Mouse (Mus musculus) hindlimb bud, embryonic 11.5 days (tissue): ENCODE data around the gene Tmem135.

Experiments
- DNase-seq: peaks from one replicate; pipeline ENCODE4 v3.0.0-alpha.2; 2012; ENCODE audit warnings: low read depth, low spot score; ENCODE audit errors: extremely low spot score

Tmem135 gene

DNA sequence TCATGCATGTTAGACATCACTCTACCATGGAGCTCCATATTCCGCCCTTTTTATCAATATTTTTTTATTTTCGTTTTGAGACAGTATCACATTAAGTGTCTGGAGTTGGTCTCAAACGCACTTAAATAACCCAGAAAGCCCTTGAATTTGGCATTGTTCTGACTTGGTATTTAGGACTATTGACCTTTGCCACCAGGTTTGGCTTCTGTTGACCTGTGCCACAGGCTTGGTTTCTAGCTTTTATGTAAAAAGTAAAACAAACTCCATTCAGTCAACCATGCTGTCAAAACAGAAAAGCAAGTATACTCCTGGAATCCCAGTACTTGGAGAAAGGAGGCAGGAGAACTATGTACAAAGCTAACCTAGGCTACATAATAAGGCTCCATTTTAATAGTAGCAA, 12.7 kb downstream of the Tmem135 start:
- no peak for DNase-seq

DNA sequence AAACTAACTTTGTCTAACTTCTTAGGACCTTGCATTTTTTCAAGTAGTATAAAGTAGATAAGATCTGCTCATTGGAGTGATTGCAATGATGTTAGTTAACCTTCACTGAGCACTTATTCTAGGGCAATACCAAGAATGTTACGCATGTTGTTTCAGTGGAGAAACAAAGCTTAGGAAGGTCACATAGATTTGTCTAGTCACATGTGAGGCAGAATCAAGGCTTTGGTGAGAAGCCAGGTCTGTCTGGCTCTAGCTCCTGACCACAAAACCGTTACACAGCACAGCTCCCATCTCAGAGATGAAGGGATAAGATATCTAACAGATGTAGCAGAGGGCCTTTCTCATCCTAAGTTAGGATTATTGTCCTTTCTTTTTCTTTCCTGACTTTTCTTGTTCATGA, 13.4 kb downstream of the Tmem135 start:
- DNase-seq, result no peak

DNA sequence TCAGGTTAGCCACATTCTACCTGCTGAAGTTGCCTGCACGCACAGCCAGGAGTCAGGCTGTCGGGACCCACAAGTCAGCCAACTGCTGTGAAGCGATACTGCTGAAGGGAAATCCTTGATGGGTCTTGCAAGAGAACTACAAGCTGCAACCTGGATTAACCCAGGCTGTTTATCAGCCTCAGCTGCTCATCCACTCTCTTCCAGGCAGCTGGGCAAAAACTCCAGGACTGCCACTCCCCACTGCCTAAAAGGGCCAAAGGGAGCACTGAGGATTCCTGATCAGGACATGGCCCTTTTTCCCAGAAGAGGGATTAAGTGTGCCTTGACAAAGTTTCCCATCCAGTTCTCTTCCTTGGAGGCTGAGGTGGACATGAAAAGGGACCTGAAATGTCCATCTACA, 15.0 kb downstream of the Tmem135 start:
- no peak for DNase-seq

DNA sequence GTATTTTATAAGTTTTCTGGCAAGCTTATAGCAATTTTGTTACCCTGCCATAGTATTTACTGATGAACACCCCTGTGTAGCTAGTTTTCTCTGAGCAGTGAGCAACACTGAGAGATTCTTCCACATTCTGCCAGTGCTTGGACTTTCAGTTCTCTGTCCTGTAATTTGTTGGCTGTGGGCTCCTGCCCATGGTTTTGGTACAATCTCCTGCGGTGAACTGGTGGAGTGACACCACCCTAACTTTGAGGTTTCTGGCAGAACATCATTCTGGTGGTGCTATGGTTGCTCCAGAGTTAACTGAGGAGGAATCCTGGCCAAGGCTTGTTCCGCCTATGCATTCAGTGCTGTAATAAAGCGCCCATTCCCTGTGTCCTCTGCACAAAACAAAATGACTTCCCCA, 21.1 kb downstream of the Tmem135 start:
- no peak for DNase-seq

DNA sequence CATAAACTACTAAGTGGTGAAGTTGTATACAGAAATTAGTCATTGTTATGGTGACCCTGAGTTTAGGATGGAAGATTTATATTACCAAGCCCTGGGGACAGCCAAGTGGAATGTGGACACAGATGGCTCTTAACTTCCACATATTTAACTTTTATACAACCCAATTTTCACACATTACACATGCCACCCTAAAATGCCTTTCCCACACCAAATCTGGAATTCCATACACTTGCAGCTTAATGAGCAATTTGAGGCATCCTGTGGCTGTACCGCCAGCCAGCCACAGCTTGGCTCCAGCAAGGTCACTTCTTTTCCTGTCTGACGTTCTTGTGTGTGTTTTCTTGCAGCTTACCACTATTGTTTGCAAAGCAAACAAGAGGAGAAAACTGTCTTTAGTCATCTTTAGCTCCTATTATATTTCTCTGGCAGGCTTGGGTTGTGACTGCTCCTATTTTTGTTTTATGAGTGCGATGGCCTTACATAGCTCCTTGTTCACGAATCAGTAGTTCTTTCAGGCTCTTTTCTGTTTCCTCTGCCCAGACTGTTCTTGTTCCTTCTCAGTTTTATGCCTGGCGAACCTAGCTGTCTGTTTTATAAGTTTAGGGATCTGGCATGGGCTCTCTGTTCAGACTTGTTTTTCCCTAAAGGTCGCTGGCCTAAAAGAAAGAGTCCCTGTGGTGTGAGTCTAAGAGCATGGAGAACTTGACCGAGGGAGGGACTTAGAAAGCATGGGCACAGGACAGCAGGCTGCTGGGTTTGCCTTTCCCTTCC, 22.9 kb downstream of the Tmem135 start:
- no peak for DNase-seq

DNA sequence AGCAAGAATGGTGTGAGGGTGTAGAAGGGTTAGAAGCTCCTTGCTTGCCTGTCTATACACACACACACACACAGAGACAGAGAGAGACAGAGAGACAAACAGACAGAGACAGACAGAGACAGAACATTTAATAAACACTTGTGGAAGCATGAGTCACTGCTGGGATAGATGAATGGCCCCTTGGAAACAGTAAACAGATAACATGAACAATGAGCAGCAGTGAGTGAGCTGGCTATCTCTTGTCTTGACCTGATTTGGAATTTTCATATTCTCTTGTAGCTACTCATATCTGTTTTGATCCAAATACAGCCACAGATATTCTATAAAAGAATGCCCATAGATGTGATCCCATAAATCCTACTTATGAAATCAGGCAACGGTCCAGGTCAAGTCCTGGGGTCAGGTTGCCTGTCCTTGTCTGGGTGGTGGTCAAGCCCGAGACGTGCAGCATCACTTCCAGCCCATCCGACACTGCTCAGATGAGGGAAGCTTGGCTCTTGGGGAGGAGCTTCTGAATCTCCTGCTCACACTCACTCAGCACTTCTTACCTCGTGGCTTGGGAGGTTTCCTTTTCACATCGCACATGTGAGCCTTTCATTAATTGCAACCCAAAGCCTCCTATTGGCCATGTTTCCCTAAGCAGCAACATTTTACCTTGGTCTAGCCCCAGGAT, 32.3 kb downstream of the Tmem135 start:
- DNase-seq, result no peak

DNA sequence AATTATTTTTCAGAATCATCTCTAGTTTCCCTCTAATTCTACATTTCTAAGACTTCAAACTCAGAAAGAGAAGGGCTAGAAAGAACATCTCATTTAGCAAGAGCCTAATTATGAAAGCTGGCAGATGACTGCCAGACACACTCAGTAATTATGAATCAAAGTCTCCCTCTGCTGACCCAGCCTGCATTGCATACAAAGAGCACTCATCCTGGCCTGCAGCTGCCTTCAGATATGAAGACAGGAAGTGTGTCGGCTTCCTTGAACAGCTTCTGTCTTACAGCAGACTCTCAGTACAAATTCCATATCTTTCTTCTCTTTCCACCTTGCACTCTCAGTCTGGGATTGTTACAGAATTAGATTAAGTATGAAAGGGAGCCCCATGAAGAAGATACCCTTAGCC, 33.1 kb downstream of the Tmem135 start:
- no peak for DNase-seq

DNA sequence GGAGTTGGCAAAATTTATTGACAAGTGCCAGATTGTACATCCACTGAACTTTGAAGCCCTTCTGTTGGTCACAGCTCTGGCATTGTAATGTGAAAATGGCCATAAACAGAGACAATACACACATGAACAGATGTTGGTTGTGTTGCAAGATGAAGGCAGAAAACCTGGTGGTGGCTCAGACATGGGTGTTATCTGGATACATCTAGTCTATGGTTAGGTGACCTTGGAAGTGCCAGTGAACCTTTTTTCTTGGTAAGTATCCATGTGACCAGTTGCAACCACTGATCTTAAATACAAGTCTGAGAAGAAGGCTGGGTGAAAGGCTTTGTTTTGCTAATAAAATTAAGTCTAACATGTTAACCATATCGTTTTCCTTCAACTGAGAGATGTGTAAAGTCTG, 33.9 kb downstream of the Tmem135 start:
- DNase-seq, result no peak

DNA sequence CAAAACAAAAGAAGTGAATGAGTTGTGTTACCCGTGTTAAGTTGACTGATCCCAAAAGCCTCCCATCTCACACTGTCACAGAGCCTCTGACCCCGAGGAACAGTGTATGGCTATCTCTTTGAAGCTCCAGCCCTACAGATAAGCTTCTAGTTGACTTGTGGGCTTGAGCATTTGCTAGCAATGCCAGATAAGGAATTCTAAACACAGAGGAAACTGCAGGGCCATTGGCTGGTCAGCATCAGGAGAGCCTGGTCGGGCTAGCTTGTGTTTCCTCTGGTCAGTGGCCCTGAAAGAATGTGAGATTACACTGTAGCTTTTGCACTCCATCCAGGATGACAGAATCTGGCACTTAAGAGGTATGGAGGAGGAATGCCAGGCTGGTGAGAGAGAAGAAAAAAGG, 36.4 kb downstream of the Tmem135 start:
- DNase-seq, result no peak

DNA sequence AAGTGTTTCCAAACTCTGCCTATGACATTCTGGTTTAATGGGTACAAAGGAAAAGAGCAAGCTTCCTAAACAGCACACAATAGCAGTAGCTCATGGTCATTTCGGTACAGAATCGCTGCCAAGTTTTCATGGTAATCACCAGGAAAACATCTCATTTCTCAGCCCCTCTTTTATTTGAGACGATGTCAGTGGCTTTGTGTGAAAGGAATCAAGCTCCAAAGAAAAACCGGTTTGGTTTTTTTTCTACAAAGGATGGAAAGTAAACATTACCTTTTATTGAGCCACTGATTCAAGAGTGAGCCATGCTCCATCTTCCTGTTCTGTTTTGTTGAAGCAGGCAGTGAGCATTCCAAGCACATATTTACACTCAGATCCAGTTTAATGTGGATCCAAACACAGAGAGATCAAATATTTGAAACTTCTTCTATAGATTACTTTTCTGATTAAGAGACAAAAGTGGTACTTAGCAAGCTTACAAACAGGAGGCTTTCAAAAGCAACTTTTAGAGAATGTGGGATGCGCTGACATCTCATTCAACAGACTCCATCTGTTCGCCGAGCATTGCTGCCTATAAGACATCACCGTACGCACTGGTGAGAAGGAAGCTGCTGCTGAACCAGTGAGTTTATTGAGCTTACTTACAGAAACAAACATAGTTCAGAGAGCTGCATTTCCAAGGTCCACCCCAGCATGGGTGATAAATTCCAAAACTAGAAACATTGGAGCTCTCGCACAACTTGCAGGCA, 38.7 kb downstream of the Tmem135 start:
- no peak for DNase-seq

DNA sequence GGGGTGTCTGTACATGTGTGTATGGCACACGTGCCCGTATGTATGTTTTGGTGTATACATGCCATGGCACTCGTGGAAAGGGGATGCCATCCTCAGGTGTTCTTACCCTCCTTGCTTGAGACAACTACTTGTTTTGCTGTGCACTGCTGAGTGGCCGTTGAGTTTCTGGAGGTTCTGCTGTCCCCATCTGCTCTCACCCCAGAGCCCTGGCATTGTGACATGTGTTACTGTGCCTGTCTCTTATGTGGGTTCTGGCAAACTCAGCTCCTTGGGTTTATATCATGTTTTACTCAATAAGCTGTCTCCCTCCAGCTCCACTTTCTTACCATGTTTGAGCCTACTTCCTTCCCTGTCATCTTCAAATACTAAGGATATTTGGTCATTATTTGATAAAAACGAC, 40.0 kb downstream of the Tmem135 start:
- DNase-seq, result no peak

DNA sequence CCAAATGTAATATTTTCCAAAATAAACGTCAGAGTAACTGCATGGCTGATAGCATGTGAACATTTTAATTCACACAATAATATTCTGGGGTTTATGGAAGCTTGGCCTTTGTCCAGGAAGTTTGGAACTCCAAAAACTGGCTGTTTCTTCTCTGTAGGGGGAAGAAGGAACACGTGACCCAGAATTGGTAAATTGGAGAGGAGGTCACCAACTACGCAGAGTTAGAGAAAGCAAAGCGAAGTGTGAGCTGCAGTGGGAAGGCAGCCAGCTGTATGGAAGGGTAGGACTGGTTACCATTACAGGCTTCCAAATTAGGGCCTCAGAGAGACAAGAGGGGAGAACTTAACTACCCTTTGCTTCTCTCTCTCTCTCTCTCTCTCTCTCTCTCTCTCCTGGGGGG, 47.7 kb downstream of the Tmem135 start:
- no peak for DNase-seq

DNA sequence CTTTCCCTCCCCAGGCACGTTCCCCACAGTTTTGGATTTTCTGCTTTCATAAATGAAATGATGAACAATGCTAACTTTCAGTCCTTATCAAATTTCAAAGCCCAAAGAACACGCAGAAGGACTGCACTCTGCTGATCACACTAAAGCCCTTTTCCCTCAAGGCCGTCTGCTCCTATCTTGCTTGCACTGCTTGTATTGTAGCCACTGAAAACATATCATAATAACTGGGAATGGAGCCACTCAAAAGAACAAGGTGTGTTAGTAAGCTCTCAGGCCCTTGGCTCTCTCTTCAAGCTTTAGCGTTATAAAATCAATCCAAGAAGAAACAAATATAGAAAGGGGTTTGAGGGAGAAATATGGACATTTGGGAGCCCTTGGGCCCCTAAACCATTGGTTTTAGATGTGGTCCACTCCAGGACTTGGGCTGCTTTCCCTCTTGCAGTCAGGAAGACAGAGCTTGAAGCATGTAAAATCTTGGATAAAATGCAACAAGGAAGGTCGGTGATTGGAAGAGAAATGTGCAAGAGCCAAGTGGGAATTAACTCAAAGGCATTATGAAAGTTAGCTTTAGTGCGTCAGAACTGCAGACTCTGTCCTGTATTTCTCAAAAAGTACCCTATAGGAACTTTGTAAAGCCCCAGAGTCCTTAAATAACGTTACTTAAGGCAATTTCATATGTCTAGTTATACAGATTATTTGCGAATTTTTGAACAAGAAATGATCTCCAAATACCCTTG, 48.3 kb downstream of the Tmem135 start:
- DNase-seq, result no peak

DNA sequence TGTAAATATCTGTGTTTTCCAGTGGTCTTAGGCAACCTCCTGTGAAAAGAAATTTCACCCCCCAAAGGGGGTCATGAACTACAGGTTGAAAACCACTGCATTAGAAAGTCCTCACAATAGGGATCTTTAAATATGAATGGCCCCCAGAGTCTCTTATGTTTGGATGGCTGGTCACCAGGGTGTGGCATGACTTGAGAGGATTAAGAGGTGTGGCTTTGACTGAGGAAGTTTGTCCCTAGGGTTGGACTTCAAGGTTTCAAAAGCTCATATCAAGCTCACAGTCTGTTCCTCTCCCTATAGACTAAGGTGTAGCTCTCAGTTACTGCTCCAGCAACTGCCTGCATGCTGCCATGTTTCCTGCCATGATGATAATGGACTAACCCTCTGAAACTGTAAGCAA, 62.0 kb downstream of the Tmem135 start:
- DNase-seq, result no peak

DNA sequence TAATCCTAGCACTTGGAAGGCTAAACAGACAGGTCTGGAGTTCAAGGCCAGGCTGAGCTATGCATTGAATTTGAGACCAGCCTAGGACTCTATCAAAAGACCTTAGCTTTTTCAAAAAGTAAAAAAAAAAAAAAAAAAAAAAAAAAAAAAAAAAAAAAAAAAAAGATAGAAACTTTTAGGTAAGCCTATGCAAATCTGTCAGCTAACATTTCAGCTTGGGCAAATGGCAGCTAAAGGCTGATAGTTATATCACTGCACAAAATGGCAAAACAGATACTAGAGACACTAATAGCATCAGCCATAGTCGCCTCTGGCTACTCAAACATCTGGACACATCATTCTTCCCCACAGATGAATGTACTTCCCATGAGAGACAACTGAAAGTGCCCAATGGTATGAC, 64.2 kb downstream of the Tmem135 start:
- DNase-seq, result no peak

DNA sequence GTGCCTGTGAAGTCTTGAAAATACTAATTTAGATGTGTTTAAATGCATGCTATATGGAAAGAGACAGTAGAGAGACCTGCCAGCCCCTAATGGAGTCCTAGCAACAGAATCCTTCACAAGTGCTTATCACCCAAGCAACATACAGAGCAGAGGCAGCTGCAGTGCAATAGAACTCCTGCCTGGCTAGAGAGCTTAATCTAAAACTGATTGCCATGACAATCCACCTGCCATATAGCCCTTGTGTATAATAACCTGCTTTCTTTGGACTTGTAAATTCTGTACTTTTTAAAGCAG, 64.9 kb downstream of the Tmem135 start:
- DNase-seq, result no peak

DNA sequence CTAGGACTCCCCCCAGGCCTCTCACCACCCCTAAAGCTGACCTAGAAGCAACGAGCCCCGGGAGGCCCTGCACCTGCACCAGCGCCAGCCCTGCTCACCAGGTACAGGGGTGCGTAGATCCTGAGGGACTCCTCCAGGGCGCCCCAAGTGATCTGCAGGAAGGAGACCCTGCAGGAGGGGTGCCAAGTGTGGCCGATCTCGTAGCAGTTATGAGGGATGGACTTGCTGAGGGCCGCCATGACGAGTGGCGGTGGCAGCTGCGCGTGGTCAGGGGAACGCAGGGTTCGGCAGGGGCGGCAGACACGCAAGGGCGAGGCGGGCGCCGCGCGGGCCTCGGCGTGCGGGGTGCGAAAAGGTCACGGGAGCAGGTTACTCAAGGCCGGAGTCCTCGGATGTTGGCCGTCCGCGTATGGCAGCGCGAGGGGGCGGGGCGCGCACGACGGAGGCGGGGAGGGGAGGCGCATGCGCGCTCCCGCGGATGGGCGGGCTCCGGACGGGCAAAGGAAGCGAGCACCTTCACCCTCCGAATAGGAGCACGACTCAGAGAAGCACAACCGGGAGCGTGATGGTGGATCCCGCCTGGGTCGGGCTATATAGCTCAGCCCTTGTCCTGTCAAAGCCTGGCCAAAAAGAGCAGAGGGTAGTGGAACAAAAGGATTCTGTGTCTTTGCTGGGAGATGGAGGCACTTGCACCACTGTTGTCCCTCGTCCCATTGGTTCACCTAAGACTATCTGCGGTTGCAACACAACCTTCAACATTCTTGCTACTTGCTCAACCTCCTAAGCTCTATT, 65.5 kb downstream of the Tmem135 start:
- peak; percentile 41 for DNase-seq

DNA sequence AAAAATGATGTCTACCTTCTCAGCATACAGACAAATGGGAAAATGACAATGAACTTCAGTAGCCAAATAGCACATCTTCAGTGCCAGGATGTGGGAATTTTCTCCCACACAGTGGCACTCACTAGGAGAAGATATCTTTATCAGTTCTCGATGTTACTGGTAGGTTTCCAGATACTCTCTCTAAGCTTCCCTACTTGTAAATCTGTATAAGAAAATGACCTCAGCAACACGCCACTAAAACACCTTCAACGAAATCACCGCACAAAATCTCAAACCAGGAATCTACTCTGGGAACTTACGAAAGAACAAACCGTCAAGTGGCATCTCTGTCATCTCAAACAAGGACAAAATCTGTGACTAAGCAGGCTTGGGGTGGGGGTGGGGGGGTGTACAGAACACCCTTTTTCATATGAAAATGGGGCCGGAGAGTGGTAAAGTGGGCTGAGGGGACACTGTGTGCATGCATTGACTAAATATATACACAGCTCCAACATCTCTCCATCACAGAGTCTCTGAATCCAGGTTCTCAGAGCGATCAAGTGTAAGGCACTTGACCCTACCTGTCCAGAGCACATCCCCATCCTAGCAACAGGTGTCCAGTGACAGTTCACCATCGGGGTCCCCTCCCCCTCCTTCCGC, 66.2 kb downstream of the Tmem135 start:
- DNase-seq, result no peak

DNA sequence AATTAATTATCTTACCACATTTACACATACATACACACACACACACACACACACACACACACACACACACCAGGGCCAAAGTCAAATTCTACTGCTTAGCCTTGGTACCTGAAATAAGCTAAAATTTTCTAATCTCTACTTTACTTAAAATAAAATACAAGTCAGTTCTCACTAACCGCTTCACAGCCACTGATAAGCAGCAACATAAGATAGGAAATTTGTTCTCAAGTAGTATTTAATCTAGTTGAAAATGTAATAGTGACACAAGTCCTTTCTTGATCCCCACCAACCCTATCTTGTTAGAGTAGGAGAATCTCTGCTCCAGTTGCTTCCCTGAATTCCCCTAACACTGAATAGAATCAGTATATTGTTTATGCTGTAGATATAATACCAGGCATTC, 67.6 kb downstream of the Tmem135 start:
- DNase-seq, result no peak

DNA sequence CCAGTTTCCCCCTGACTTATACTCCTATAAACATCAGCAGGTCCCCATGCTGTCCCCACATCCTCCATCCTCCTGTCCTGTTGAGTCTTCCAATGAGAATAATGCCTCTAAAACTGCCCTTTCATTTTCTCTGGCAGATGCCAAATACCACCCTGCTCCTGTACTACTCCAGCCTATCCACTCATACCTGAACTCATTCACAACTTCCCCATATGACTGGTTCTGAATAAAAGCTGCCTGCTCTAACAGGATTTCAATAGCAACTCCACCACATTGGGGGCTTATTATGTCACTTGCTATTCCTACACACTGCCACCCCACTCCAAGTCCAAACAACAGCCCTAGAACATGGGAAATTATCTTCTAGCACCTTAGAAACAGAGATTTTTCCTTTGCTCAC, 68.7 kb downstream of the Tmem135 start:
- DNase-seq, result no peak
